Mouse (Mus musculus): Measurements from ENCODE around the gene Igdcc4.

DNA sequence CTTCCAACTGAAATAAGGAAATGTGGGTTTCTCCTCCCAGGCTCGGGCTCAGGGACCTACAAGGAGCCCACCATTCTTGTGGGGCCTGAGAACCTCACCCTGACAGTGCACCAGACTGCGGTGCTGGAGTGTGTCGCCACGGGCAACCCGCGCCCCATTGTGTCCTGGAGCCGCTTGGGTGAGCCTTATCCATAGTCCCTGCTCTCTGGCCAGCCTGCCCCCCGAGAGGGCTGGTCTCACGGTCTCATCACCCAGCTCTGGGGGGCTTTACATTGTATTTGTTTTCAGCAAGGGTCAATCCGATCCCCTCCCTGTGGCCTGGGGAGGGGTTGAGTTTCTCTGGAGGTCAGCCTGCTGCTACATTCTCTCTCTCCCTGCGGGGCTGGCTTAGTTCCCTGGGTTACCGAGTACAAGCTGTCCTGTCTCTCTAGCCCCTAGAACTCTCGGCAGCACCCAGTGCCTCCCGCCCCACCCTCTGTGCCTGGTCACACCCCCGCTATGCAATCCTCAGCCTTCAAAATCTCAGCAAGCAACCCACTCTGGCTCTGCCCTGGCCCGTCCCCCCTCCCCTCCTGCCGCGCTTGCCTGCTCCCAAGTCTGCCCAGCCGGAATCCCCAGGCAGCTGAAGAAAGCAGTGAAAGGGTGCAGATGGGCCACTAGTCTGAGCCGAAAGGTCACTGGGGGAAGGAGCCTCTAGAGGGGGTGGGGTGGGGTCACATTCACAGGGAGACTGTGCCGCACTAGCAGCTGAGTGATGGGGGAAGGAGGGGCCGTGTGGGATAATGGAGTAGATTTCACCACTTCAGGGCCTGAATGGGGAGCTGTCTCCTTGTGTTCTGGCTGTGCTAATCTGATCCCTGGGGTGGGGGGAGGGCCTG lies 77.3 kb downstream of the Igdcc4 start:
- TF ChIP-seq CTCF (IDR thresholded peaks at IDR 0.05; ENCODE audit: control insufficient read depth, insufficient read depth, low read length): no peak
- no peak for TF ChIP-seq POLR2A (IDR thresholded peaks at IDR 0.05; ENCODE audit: borderline replicate concordance, control insufficient read depth, low read depth, low read length)
